In genomic region chr3:145083081-145083480, GRCm38 (mm10) we compare ENCODE assay signal across 26 mouse cellular contexts. TPM values are rescaled to one million over a fixed set of nuclear protein-coding genes. Genes with fewer than 3 reads are reported as not detected.
DNase-seq lines count a peak whose midpoint lies in the region; ATAC-seq and TF ChIP-seq lines count a peak whose summit lies in the region.
"Had no signal": no experiment of that assay in that cellular context is flagged by ENCODE, and none has a peak within 500 bp of the region (broad histone marks: within the 10 kb centered on the region; RNA-seq: fewer than 3 reads in every experiment).

No protein-coding gene starts in this region.

- H3K9ac ChIP-seq in intestine, embryonic 15.5 days, result no peak overlapping the region
- no peak overlapping the region for H3K9ac ChIP-seq in intestine, postnatal 0 days (ENCODE audit: low read depth, low read length)
- no peak overlapping the region for H3K9ac ChIP-seq in forebrain, embryonic 13.5 days
- no peak overlapping the region for H3K9ac ChIP-seq in stomach, postnatal 0 days (ENCODE audit: low read length)
- H3K9ac ChIP-seq: embryonic facial prominence, embryonic 12.5 days had no signal

- TF ChIP-seq EP300 in stomach, postnatal 0 days (optimal IDR thresholded peaks at IDR 0.05), result no peak

- peak; percentile 88 for ATAC-seq in intestine, embryonic 15.5 days
- ATAC-seq in intestine, postnatal 0 days, result peak; percentile 87
- ATAC-seq in megakaryocyte progenitor cell, adult 5-6 weeks (replicated peaks; ENCODE audit: poor library complexity), result peak; percentile 20; the same call in 1 of the 2 replicates
- no peak for ATAC-seq in forebrain, embryonic 13.5 days
- ATAC-seq in stomach, postnatal 0 days (ENCODE audit: low FRiP score, low TSS enrichment), result no peak
- ATAC-seq: activated CD4-positive, CD25-positive, alpha-beta regulatory T cell, adult 4 months; forebrain, embryonic 14.5 days; forebrain, embryonic 16.5 days; Patski had no signal

- H3K4me2 ChIP-seq in intestine, embryonic 15.5 days (replicated peaks), result no peak overlapping the region
- H3K4me2 ChIP-seq in intestine, postnatal 0 days (replicated peaks; ENCODE audit: low read depth), result no peak overlapping the region
- H3K4me2 ChIP-seq in forebrain, embryonic 13.5 days, result no peak overlapping the region
- H3K4me2 ChIP-seq in stomach, postnatal 0 days (replicated peaks; ENCODE audit: low read depth), result no peak overlapping the region
- H3K4me2 ChIP-seq: embryonic facial prominence, embryonic 12.5 days had no signal

- no peak for TF ChIP-seq CTCF in intestine, postnatal 0 days (IDR thresholded peaks at IDR 0.05; ENCODE audit: low read depth)
- no peak for TF ChIP-seq CTCF in stomach, postnatal 0 days (IDR thresholded peaks at IDR 0.05; ENCODE audit: low read depth)

- H3K4me1 ChIP-seq in intestine, embryonic 15.5 days (replicated peaks), result no peaks in the 10 kb centered on the region
- H3K4me1 ChIP-seq in intestine, postnatal 0 days (replicated peaks; ENCODE audit: control insufficient read depth, insufficient read depth, low read length), result 0 out of 2 replicates have a peak, but pooled peaks cover 2% of the 10 kb centered on the region
- H3K4me1 ChIP-seq in forebrain, embryonic 13.5 days, result no peaks in the 10 kb centered on the region
- no peaks in the 10 kb centered on the region for H3K4me1 ChIP-seq in stomach, postnatal 0 days (replicated peaks; ENCODE audit: control insufficient read depth, insufficient read depth)
- H3K4me1 ChIP-seq: embryonic facial prominence, embryonic 10.5 days; embryonic facial prominence, embryonic 12.5 days had no signal

- 42% methylated on average over 1 of the region's 1 CpGs for WGBS in intestine, embryonic 15.5 days
- WGBS in intestine, postnatal 0 days, result 19% methylated on average over 1 of the region's 1 CpGs
- 90% methylated on average over 1 of the region's 1 CpGs for WGBS in forebrain, embryonic 13.5 days
- 49% methylated on average over 1 of the region's 1 CpGs for WGBS in stomach, postnatal 0 days

- no peak overlapping the region for H3K27ac ChIP-seq in intestine, embryonic 15.5 days
- no peak overlapping the region for H3K27ac ChIP-seq in intestine, postnatal 0 days (ENCODE audit: low read depth, low read length)
- no peak overlapping the region for H3K27ac ChIP-seq in forebrain, embryonic 13.5 days
- H3K27ac ChIP-seq in stomach, postnatal 0 days (replicated peaks), result no peak overlapping the region
- H3K27ac ChIP-seq: embryonic facial prominence, embryonic 10.5 days; embryonic facial prominence, embryonic 12.5 days had no signal

- intact Hi-C loops in left cerebral cortex, postnatal 36 days (cut with DNase I), result no loop called here

- H3K9me3 ChIP-seq in intestine, embryonic 15.5 days, result no peaks in the 10 kb centered on the region
- no peaks in the 10 kb centered on the region for H3K9me3 ChIP-seq in intestine, postnatal 0 days (ENCODE audit: control insufficient read depth)
- no peaks in the 10 kb centered on the region for H3K9me3 ChIP-seq in forebrain, embryonic 13.5 days (replicated peaks)
- H3K9me3 ChIP-seq in stomach, postnatal 0 days (ENCODE audit: control insufficient read depth, low read length), result no peaks in the 10 kb centered on the region
- H3K9me3 ChIP-seq: embryonic facial prominence, embryonic 10.5 days; embryonic facial prominence, embryonic 12.5 days had no signal

- no peak for DNase-seq in urinary bladder, postnatal 14 days (ENCODE audit: low spot score)
- DNase-seq in left cerebral cortex, postnatal 36 days (ENCODE audit: low spot score in 2 of 2), result no peak
- no peak for DNase-seq in stomach, postnatal 0 days (ENCODE audit: low spot score)
- DNase-seq: adrenal gland, adult 8-10 months; adrenal gland, postnatal 14 days; adrenal gland, postnatal 36 days; cerebellum, adult 11-12 months; cerebellum, adult 2 months; cerebellum, adult 9-10 months; cerebellum, postnatal 10 days; cerebellum, postnatal 25 days had no signal

- H3K27me3 ChIP-seq in intestine, embryonic 15.5 days (replicated peaks), result no peaks in the 10 kb centered on the region
- no peaks in the 10 kb centered on the region for H3K27me3 ChIP-seq in intestine, postnatal 0 days (replicated peaks; ENCODE audit: control insufficient read depth, insufficient read depth, low read length)
- no peaks in the 10 kb centered on the region for H3K27me3 ChIP-seq in forebrain, embryonic 13.5 days
- no peaks in the 10 kb centered on the region for H3K27me3 ChIP-seq in stomach, postnatal 0 days (ENCODE audit: control insufficient read depth, insufficient read depth, low read length)
- H3K27me3 ChIP-seq: embryonic facial prominence, embryonic 12.5 days; Patski had no signal

- H3K4me3 ChIP-seq in intestine, embryonic 15.5 days (replicated peaks), result no peak overlapping the region
- H3K4me3 ChIP-seq in intestine, postnatal 0 days (ENCODE audit: low read depth, low read length), result no peak overlapping the region
- H3K4me3 ChIP-seq in forebrain, embryonic 13.5 days, result no peak overlapping the region
- H3K4me3 ChIP-seq in stomach, postnatal 0 days (ENCODE audit: low read depth, low read length), result no peak overlapping the region
- H3K4me3 ChIP-seq: embryonic facial prominence, embryonic 10.5 days; embryonic facial prominence, embryonic 12.5 days had no signal

- H3K36me3 ChIP-seq in intestine, embryonic 15.5 days, result no peaks in the 10 kb centered on the region
- no peaks in the 10 kb centered on the region for H3K36me3 ChIP-seq in intestine, postnatal 0 days (ENCODE audit: control insufficient read depth, insufficient read depth)
- H3K36me3 ChIP-seq in forebrain, embryonic 13.5 days (ENCODE audit: poor library complexity, severe bottlenecking), result no peaks in the 10 kb centered on the region
- no peaks in the 10 kb centered on the region for H3K36me3 ChIP-seq in stomach, postnatal 0 days (ENCODE audit: control insufficient read depth, insufficient read depth, low read length)
- H3K36me3 ChIP-seq: embryonic facial prominence, embryonic 10.5 days; embryonic facial prominence, embryonic 12.5 days had no signal

RNA-seq across cellular contexts. Expression of gene Clca2, which starts 16.2 kb away (rescaled TPM):
- polyA plus RNA-seq in intestine, embryonic 15.5 days (2015; fragmentation: Nextera tagmentation; extraction: Ambion mirVana), result 0.35 and 0.50 TPM in 2 replicates
- 0.47 and 0.51 TPM in 2 replicates for polyA plus RNA-seq in intestine, postnatal 0 days (2015; fragmentation: Nextera tagmentation; extraction: Ambion mirVana)
- total RNA-seq in megakaryocyte progenitor cell, adult 5-6 weeks (2015), result not detected in 2 replicates
- not detected in 2 replicates for total RNA-seq in megakaryocyte progenitor cell, adult 5-6 weeks (2017)
- polyA plus RNA-seq in forebrain, embryonic 13.5 days (2015; fragmentation: Nextera tagmentation; extraction: Ambion mirVana), result 0.09 TPM in 1 of 2 replicates, not detected in the other
- total RNA-seq in left cerebral cortex, postnatal 36 days (2021), result not detected
- 2.9 and 3.0 TPM in 2 replicates for polyA plus RNA-seq in stomach, postnatal 0 days (2015; fragmentation: Nextera tagmentation; extraction: Ambion mirVana)
- total RNA-seq: ES-E14 had no signal
- polyA plus RNA-seq: activated CD4-positive, CD25-positive, alpha-beta regulatory T cell, adult 4 months; cerebellum, adult 2 months; cortical plate, adult 2 months had no signal

RNA-seq across cellular contexts. Expression of gene Odf2l, which starts 35.3 kb away (rescaled TPM):
- polyA plus RNA-seq in intestine, embryonic 15.5 days (2015; fragmentation: Nextera tagmentation; extraction: Ambion mirVana), result 14.2 and 18.1 TPM in 2 replicates
- polyA plus RNA-seq in intestine, postnatal 0 days (2015; fragmentation: Nextera tagmentation; extraction: Ambion mirVana), result 11.4 and 14.6 TPM in 2 replicates
- total RNA-seq in megakaryocyte progenitor cell, adult 5-6 weeks (2015), result 43.3 and 46.6 TPM in 2 replicates
- total RNA-seq in megakaryocyte progenitor cell, adult 5-6 weeks (2017), result 23.2 and 37.2 TPM in 2 replicates
- 21.9 and 25.4 TPM in 2 replicates for polyA plus RNA-seq in forebrain, embryonic 13.5 days (2015; fragmentation: Nextera tagmentation; extraction: Ambion mirVana)
- 10 to 100 TPM; 17.6 to 30.1 TPM for total RNA-seq in left cerebral cortex, postnatal 36 days (2021)
- 7.1 and 8.8 TPM in 2 replicates for polyA plus RNA-seq in stomach, postnatal 0 days (2015; fragmentation: Nextera tagmentation; extraction: Ambion mirVana)

RNA-seq across cellular contexts. Expression of gene Clca1, which starts 50.5 kb away (rescaled TPM):
- 32.6 and 55.4 TPM in 2 replicates for polyA plus RNA-seq in intestine, embryonic 15.5 days (2015; fragmentation: Nextera tagmentation; extraction: Ambion mirVana)
- 129 and 164 TPM in 2 replicates for polyA plus RNA-seq in intestine, postnatal 0 days (2015; fragmentation: Nextera tagmentation; extraction: Ambion mirVana)
- not detected in 2 replicates for total RNA-seq in megakaryocyte progenitor cell, adult 5-6 weeks (2015)
- total RNA-seq in megakaryocyte progenitor cell, adult 5-6 weeks (2017), result not detected in 2 replicates
- polyA plus RNA-seq in forebrain, embryonic 13.5 days (2015; fragmentation: Nextera tagmentation; extraction: Ambion mirVana), result not detected in 2 replicates
- not detected for total RNA-seq in left cerebral cortex, postnatal 36 days (2021)
- polyA plus RNA-seq in stomach, postnatal 0 days (2015; fragmentation: Nextera tagmentation; extraction: Ambion mirVana), result 6.8 and 20.2 TPM in 2 replicates
- total RNA-seq: adrenal gland, adult 18-20 months; adrenal gland, adult 8-10 months; adrenal gland, postnatal 14 days; adrenal gland, postnatal 36 days had no signal
- polyA plus RNA-seq: activated CD4-positive, CD25-positive, alpha-beta regulatory T cell, adult 4 months; C2C12; cerebellum, adult 2 months; cortical plate, adult 2 months; embryonic facial prominence, embryonic 10.5 days; forebrain, embryonic 11.5 days; forebrain, embryonic 14.5 days; forebrain, embryonic 16.5 days; Patski had no signal

Comparison
In these comparisons a context has a peak if more than half of its experiments do, and no peak if none do; other contexts are left out.
1. ATAC-seq: peak in intestine, embryonic 15.5 days (single experiment), intestine, postnatal 0 days (single experiment) and megakaryocyte progenitor cell, adult 5-6 weeks (single experiment); none in forebrain, embryonic 13.5 days (single experiment) and stomach, postnatal 0 days (single experiment).